Mouse (Mus musculus): ENCODE measurements around the gene Ddx43. TPM values are rescaled to one million over a fixed set of nuclear protein-coding genes. Genes with fewer than 3 reads are reported as not detected.

Ddx43 gene
- polyA plus RNA-seq, 1 experiment from 2014 or later, result not detected

- no peaks in the 10 kb centered on the region for H3K36me3 ChIP-seq (replicated peaks; ENCODE audit: control insufficient read depth, insufficient read depth, low read depth, low read length)
- no peaks in the 10 kb centered on the region for H3K4me1 ChIP-seq (ENCODE audit: control insufficient read depth, insufficient read depth, low read length)
- H3K27ac ChIP-seq (replicated peaks; ENCODE audit: low read depth, low read length), result no peak overlapping the region
- no peak for ATAC-seq (replicated peaks; ENCODE audit: insufficient number of reproducible peaks, low FRiP score, low TSS enrichment, low read depth)
- no peaks in the 10 kb centered on the region for H3K9me3 ChIP-seq (replicated peaks; ENCODE audit: control insufficient read depth, low read length)
- H3K4me3 ChIP-seq (ENCODE audit: low read depth, low read length), result no peak overlapping the region
- H3K4me2 ChIP-seq (ENCODE audit: low read depth, low read length), result no peak overlapping the region
- no peaks in the 10 kb centered on the region for H3K27me3 ChIP-seq (ENCODE audit: control insufficient read depth, insufficient read depth, low read length)
- no peak for DNase-seq (ENCODE audit: low spot score)
- H3K9ac ChIP-seq (replicated peaks; ENCODE audit: low read length), result no peak overlapping the region
- WGBS, result 65% methylated on average over 3 of the region's 3 CpGs
Observed at GRCm38 (mm10) chr9:78368671-78369293, 26.8 kb upstream of the Ddx43 start.

DNA sequence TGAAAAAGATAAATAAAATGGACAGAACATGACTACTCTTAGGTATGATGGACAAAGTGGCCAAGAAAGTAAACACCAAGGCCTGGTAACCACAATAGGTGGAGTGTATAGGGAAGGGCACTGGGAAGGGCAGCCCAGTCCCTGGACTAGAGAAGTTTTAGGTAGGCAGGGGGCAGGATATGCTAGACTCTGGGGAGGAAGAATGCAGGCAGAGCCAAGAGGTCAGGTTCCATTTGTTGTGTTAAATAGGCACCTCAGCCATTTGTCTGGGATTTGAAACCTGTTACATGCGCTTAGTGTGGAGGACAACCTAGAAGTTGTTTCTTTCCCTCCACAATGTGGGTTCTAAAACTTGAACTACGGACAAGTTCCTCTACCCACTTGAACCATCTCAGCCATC is 26.2 kb upstream of the Ddx43 start:
- H3K9ac ChIP-seq (replicated peaks; ENCODE audit: low read length), result no peak overlapping the region
- H3K27me3 ChIP-seq (ENCODE audit: control insufficient read depth, insufficient read depth, low read length), result no peaks in the 10 kb centered on the region
- no peak overlapping the region for H3K27ac ChIP-seq (replicated peaks; ENCODE audit: low read depth, low read length)
- no peak for DNase-seq (ENCODE audit: low spot score)
- H3K36me3 ChIP-seq (replicated peaks; ENCODE audit: control insufficient read depth, insufficient read depth, low read depth, low read length), result no peaks in the 10 kb centered on the region
- H3K4me2 ChIP-seq (ENCODE audit: low read depth, low read length), result no peak overlapping the region
- no peak for ATAC-seq (replicated peaks; ENCODE audit: insufficient number of reproducible peaks, low FRiP score, low TSS enrichment, low read depth)
- no peaks in the 10 kb centered on the region for H3K9me3 ChIP-seq (replicated peaks; ENCODE audit: control insufficient read depth, low read length)
- 95% methylated on average over 2 of the region's 2 CpGs for whole genome bisulfite sequencing
- H3K4me3 ChIP-seq (ENCODE audit: low read depth, low read length), result no peak overlapping the region
- H3K4me1 ChIP-seq (ENCODE audit: control insufficient read depth, insufficient read depth, low read length), result no peaks in the 10 kb centered on the region

GRCm38 (mm10) chr9:78369786-78370185 is 25.8 kb upstream of the Ddx43 start:
- no peak overlapping the region for H3K27ac ChIP-seq (replicated peaks; ENCODE audit: low read depth, low read length)
- H3K36me3 ChIP-seq (replicated peaks; ENCODE audit: control insufficient read depth, insufficient read depth, low read depth, low read length), result no peaks in the 10 kb centered on the region
- no peak overlapping the region for H3K4me2 ChIP-seq (ENCODE audit: low read depth, low read length)
- WGBS, result 89% methylated on average over 7 of the region's 7 CpGs
- H3K27me3 ChIP-seq (ENCODE audit: control insufficient read depth, insufficient read depth, low read length), result no peaks in the 10 kb centered on the region
- no peaks in the 10 kb centered on the region for H3K9me3 ChIP-seq (replicated peaks; ENCODE audit: control insufficient read depth, low read length)
- ATAC-seq (replicated peaks; ENCODE audit: insufficient number of reproducible peaks, low FRiP score, low TSS enrichment, low read depth), result no peak
- no peak overlapping the region for H3K4me3 ChIP-seq (ENCODE audit: low read depth, low read length)
- no peaks in the 10 kb centered on the region for H3K4me1 ChIP-seq (ENCODE audit: control insufficient read depth, insufficient read depth, low read length)
- DNase-seq (ENCODE audit: low spot score), result no peak
- H3K9ac ChIP-seq (replicated peaks; ENCODE audit: low read length), result no peak overlapping the region

GRCm38 (mm10) chr9:78371441-78371840 is 24.1 kb upstream of the Ddx43 start:
- H3K4me1 ChIP-seq (ENCODE audit: control insufficient read depth, insufficient read depth, low read length), result no peaks in the 10 kb centered on the region
- H3K27ac ChIP-seq (replicated peaks; ENCODE audit: low read depth, low read length), result no peak overlapping the region
- DNase-seq (ENCODE audit: low spot score) (no peak), ATAC-seq (replicated peaks; ENCODE audit: insufficient number of reproducible peaks, low FRiP score, low TSS enrichment, low read depth) (no peak)
- H3K4me3 ChIP-seq (ENCODE audit: low read depth, low read length), result no peak overlapping the region
- H3K4me2 ChIP-seq (ENCODE audit: low read depth, low read length), result no peak overlapping the region
- WGBS, result 97% methylated on average over 3 of the region's 3 CpGs
- H3K9ac ChIP-seq (replicated peaks; ENCODE audit: low read length), result no peak overlapping the region
- no peaks in the 10 kb centered on the region for H3K9me3 ChIP-seq (replicated peaks; ENCODE audit: control insufficient read depth, low read length)
- no peaks in the 10 kb centered on the region for H3K36me3 ChIP-seq (replicated peaks; ENCODE audit: control insufficient read depth, insufficient read depth, low read depth, low read length)
- H3K27me3 ChIP-seq (ENCODE audit: control insufficient read depth, insufficient read depth, low read length), result no peaks in the 10 kb centered on the region

DNA sequence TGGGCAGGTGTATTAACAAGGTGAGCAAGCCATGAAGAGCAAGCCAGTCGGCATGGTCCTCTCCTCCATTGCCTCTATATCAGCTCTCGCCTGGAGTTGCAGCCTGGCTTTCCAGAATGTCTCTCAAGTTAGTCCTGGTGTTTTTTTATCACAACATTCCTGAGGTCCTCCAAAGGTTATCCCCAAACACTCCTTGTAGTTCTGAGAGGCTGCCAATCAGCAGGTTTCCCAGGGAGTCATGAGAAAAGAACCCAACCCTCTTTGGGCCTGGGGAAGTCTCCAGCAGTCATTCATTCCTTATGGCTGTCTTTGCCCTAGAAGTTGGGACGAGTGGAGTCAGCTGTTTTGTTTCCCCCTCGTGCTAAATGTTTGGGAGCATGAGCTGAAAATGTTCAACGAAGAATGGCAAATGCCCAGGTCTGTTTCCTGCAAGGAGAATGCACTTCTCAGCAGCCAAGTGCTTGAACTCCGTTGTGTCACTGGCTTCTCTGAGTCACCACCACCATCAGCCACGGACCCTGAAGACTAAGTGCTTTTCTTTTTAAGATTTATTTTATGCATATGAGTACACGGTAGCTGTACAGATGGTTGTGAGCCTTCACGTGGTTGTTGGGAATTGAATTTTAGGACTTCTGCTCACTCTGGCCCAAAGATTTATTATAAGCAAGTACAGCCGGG is 22.6 kb upstream of the Ddx43 start:
- DNase-seq (ENCODE audit: low spot score) (no peak), ATAC-seq (replicated peaks; ENCODE audit: insufficient number of reproducible peaks, low FRiP score, low TSS enrichment, low read depth) (no peak)
- H3K4me3 ChIP-seq (ENCODE audit: low read depth, low read length), result no peak overlapping the region
- H3K4me1 ChIP-seq (ENCODE audit: control insufficient read depth, insufficient read depth, low read length), result no peaks in the 10 kb centered on the region
- no peaks in the 10 kb centered on the region for H3K27me3 ChIP-seq (ENCODE audit: control insufficient read depth, insufficient read depth, low read length)
- no peaks in the 10 kb centered on the region for H3K36me3 ChIP-seq (replicated peaks; ENCODE audit: control insufficient read depth, insufficient read depth, low read depth, low read length)
- 86% methylated on average over 10 of the region's 10 CpGs for WGBS
- no peak overlapping the region for H3K27ac ChIP-seq (replicated peaks; ENCODE audit: low read depth, low read length)
- no peaks in the 10 kb centered on the region for H3K9me3 ChIP-seq (replicated peaks; ENCODE audit: control insufficient read depth, low read length)
- no peak overlapping the region for H3K9ac ChIP-seq (replicated peaks; ENCODE audit: low read length)
- no peak overlapping the region for H3K4me2 ChIP-seq (ENCODE audit: low read depth, low read length)

DNA sequence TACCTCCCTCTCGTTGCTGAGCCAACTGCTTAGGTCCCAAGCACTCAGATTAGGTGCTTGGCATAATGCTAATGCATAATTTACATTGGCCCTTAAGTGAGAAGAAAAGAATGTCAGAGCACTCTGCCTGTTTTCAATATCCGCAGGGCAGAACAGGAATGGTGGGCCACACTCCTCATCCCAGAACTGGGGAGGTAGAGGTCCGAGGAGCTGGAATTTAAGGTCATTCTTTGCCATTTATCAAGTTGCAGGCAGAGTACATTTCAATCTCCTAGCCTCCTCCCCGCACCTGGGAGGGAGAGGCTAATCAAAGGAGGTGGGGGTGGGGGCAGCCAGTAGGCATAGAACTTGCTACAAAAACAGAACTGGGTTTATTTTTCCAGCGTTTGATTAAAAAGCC is 21.2 kb upstream of the Ddx43 start:
- DNase-seq (ENCODE audit: low spot score) (no peak), ATAC-seq (replicated peaks; ENCODE audit: insufficient number of reproducible peaks, low FRiP score, low TSS enrichment, low read depth) (no peak)
- Histone ChIP-seq H3K27me3 (ENCODE audit: control insufficient read depth, insufficient read depth, low read length) (no peaks in the 10 kb centered on the region), H3K27ac (replicated peaks; ENCODE audit: low read depth, low read length) (no peak overlapping the region), H3K9ac (replicated peaks; ENCODE audit: low read length) (no peak overlapping the region), H3K4me3 (ENCODE audit: low read depth, low read length) (no peak overlapping the region), H3K36me3 (replicated peaks; ENCODE audit: control insufficient read depth, insufficient read depth, low read depth, low read length) (no peaks in the 10 kb centered on the region), H3K4me1 (ENCODE audit: control insufficient read depth, insufficient read depth, low read length) (no peaks in the 10 kb centered on the region), H3K9me3 (replicated peaks; ENCODE audit: control insufficient read depth, low read length) (no peaks in the 10 kb centered on the region), H3K4me2 (ENCODE audit: low read depth, low read length) (no peak overlapping the region)
- WGBS, result 44% methylated on average over 5 of the region's 5 CpGs

DNA sequence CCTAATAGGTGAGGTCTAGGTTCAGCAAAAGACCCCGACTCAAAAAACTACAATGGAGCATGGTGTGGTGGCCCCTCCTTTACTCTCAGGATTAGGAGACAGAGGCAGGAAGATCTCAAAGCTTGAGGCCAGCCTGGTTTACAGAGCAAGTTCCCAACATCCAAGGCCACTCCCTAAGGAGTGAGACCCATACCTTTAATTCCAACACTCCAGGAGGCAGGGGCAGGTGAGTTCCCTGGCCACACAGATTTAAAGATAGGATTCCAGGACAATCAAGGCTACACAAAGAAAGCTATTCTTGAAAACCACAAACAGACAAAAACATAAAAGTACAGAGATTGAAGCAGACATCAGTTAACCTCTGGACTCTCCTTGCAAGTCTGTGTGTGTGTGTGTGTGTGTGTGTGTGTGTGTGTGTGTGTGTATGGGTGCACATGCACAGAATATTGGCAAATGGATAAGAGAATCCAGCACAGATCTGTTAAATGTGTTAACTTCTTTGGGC is 20.6 kb upstream of the Ddx43 start:
- Histone ChIP-seq H3K4me1 (ENCODE audit: control insufficient read depth, insufficient read depth, low read length) (no peaks in the 10 kb centered on the region), H3K36me3 (replicated peaks; ENCODE audit: control insufficient read depth, insufficient read depth, low read depth, low read length) (no peaks in the 10 kb centered on the region), H3K9ac (replicated peaks; ENCODE audit: low read length) (no peak overlapping the region), H3K4me3 (ENCODE audit: low read depth, low read length) (no peak overlapping the region), H3K9me3 (replicated peaks; ENCODE audit: control insufficient read depth, low read length) (no peaks in the 10 kb centered on the region), H3K27ac (replicated peaks; ENCODE audit: low read depth, low read length) (no peak overlapping the region), H3K27me3 (ENCODE audit: control insufficient read depth, insufficient read depth, low read length) (no peaks in the 10 kb centered on the region), H3K4me2 (ENCODE audit: low read depth, low read length) (no peak overlapping the region)
- WGBS, result 73% methylated on average over 1 of the region's 1 CpGs
- DNase-seq (ENCODE audit: low spot score), result no peak
- no peak for ATAC-seq (replicated peaks; ENCODE audit: insufficient number of reproducible peaks, low FRiP score, low TSS enrichment, low read depth)

GRCm38 (mm10) chr9:78375486-78375885 is 20.1 kb upstream of the Ddx43 start:
- 72% methylated on average over 4 of the region's 4 CpGs for WGBS
- no peaks in the 10 kb centered on the region for H3K36me3 ChIP-seq (replicated peaks; ENCODE audit: control insufficient read depth, insufficient read depth, low read depth, low read length)
- H3K4me2 ChIP-seq (ENCODE audit: low read depth, low read length), result no peak overlapping the region
- ATAC-seq (replicated peaks; ENCODE audit: insufficient number of reproducible peaks, low FRiP score, low TSS enrichment, low read depth), result no peak
- DNase-seq (ENCODE audit: low spot score), result no peak
- no peaks in the 10 kb centered on the region for H3K4me1 ChIP-seq (ENCODE audit: control insufficient read depth, insufficient read depth, low read length)
- H3K27me3 ChIP-seq (ENCODE audit: control insufficient read depth, insufficient read depth, low read length), result no peaks in the 10 kb centered on the region
- no peak overlapping the region for H3K9ac ChIP-seq (replicated peaks; ENCODE audit: low read length)
- H3K27ac ChIP-seq (replicated peaks; ENCODE audit: low read depth, low read length), result no peak overlapping the region
- no peak overlapping the region for H3K4me3 ChIP-seq (ENCODE audit: low read depth, low read length)
- H3K9me3 ChIP-seq (replicated peaks; ENCODE audit: control insufficient read depth, low read length), result no peaks in the 10 kb centered on the region
